Mouse (Mus musculus) neutrophil, adult 83 days (primary cell): ENCODE data around the gene Kdm3a. TPM values are rescaled to one million over a fixed set of nuclear protein-coding genes. Genes with fewer than 3 reads are reported as not detected.

Experiments used
- total RNA-seq, 2 experiments: library from RNA; stranded (reverse); gene quantifications; one replicate each; pipeline ENCODE4 v1.2.4; 2023

Gene Kdm3a
- total RNA-seq: 10 to 100 TPM; 30.5 to 30.6 TPM

GRCm38 (mm10) chr6:71632829-71633662 is at the start of gene Kdm3a:
Kdm3a (minus strand) TSS chr6:71632990.

GRCm38 (mm10) chr6:71543686-71544499 is 88.9 kb downstream of the Kdm3a start, which contains the start of gene Chmp3:
Chmp3 (plus strand) TSS chr6:71543797.

Other genes starting within 250 kb of the Kdm3a start
- 10 to 100 TPM; 40.7 to 43.2 TPM for gene Rmnd5a, start 192.4 kb downstream of the Kdm3a start, total RNA-seq
- 10 to 100 TPM; 11.2 to 12.4 TPM for gene Rnf103, start 139.1 kb downstream of the Kdm3a start, total RNA-seq
- 10 to 100 TPM; 54.0 to 61.7 TPM for gene Chmp3, start 89.2 kb downstream of the Kdm3a start, total RNA-seq
- under 1 TPM; 0.37 to 0.42 TPM for gene Reep1, start 74.6 kb upstream of the Kdm3a start, total RNA-seq
- 10 to 100 TPM in 1 of 2 experiments, 1 to 10 TPM in 1; 9.2 to 15.8 TPM for gene Mrpl35, start 194.0 kb upstream of the Kdm3a start, total RNA-seq
- 10 to 100 TPM; 58.9 to 60.1 TPM for gene Immt, start 198.3 kb upstream of the Kdm3a start, total RNA-seq